Mouse (Mus musculus): ENCODE data around the gene Grm4.

DNA sequence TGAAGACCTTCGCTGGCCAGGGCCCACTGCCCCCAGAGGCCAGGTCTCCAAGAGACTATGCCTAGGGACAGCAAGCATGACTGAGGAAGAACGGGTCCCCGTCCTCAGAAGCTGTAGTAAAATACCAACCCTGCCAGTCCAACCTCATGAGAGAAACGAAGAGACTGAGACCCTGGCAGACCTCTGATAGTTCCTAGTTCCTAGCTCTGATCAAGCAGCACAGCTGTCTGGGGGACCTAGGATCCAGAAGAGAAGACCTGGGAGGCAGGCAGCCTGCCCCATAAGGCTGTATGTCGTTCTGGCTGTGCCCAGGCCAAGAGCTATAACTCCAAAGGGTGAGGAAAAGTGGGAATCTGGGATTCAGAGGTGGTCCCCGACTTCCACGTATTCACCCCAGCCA is 17.3 kb downstream of the Grm4 start:
- TF ChIP-seq POLR2A (IDR thresholded peaks at IDR 0.05; ENCODE audit: extremely low read depth, insufficient read depth, low read length) = no peak
- no peak for TF ChIP-seq CTCF (IDR thresholded peaks at IDR 0.05; ENCODE audit: low read depth, low read length)

Data from liver, adult 2 months (tissue).